Mouse (Mus musculus) liver, postnatal 0 days (tissue): ENCODE data around the gene Mum1.

Experiments used
- CTCF ChIP-seq: sonication (generic); IDR thresholded peaks from 2 replicates; pipeline ENCODE4 v1.5.1; 2016; ENCODE audit warnings: antibody characterized with exemption, low read depth
- EP300 ChIP-seq: IDR thresholded peaks from 2 replicates; pipeline ENCODE4 v1.6.1; 2016; ENCODE audit warnings: antibody characterized with exemption, low read depth, mild to moderate bottlenecking

- TF ChIP-seq CTCF (no peak), EP300 (no peak)
These were observed 33.8 kb downstream of the Mum1 start for GRCm38 (mm10) chr10:80259861-80260641.
